Mouse (Mus musculus): ENCODE measurements around the gene Gm37419. TPM values are rescaled to one million over a fixed set of nuclear protein-coding genes. Genes with fewer than 3 reads are reported as not detected.

The Gm37419 gene
- polyA plus RNA-seq, 1 experiment, result not detected

DNA sequence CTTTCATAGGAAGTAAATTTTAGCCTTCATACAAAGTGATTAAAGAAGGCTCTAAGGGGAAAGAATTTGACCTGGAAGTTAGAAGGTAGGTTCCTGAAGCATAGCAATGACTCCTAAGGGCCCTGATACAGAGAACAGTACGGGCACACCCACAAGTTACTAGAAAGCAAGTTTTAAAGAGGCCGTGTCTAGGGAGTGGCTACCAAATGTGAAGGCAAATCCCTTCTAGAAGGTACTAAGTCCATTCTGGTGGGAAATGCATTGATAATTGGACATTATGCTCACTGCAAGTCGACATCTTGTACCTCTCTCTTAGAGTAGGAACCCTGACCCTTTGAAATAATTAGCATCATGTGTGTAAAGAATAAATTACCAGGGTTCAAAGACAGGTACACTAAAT is 48.1 kb downstream of the Gm37419 start:
- Histone ChIP-seq H3K4me3 (ENCODE audit: low read depth, low read length) (no peak overlapping the region), H3K4me1 (ENCODE audit: control insufficient read depth, insufficient read depth, insufficient read length, low read length) (peaks cover 17% of the 10 kb centered on the region), H3K27ac (ENCODE audit: insufficient read depth, low read depth, low read length) (no peak overlapping the region), H3K36me3 (ENCODE audit: control insufficient read depth, insufficient read depth, low read length) (no peaks in the 10 kb centered on the region), H3K27me3 (ENCODE audit: control insufficient read depth, insufficient read depth, low read length) (no peaks in the 10 kb centered on the region)
- no peak for TF ChIP-seq CTCF (IDR thresholded peaks at IDR 0.05; ENCODE audit: extremely low read depth, insufficient read length, insufficient replicate concordance, low read depth, low read length)
- TF ChIP-seq POLR2A (IDR thresholded peaks at IDR 0.05; ENCODE audit: low read depth, low read length), result no peak
- 35% methylated on average over 3 of the region's 3 CpGs for WGBS

Other genes with a start within 250 kb of the Gm37419 start
- 132 and 226 TPM in 2 replicates for gene Sst, start 97.5 kb upstream of the Gm37419 start, polyA plus RNA-seq (2012; rRNA removed)
- gene Rtp2, start 56.1 kb upstream of the Gm37419 start, polyA plus RNA-seq (2012; rRNA removed), result not detected in 2 replicates
- 4.1 and 12.2 TPM in 2 replicates for gene Bcl6, start 370 bp downstream of the Gm37419 start, polyA plus RNA-seq (2012; rRNA removed)

Measured in small intestine, adult 2 months (tissue).